Mouse (Mus musculus) urinary bladder, postnatal 10 days (tissue): Measurements from ENCODE around the gene Ptprz1.
"Not testable (repeated sequence)": the region's sequence is repeated elsewhere in the genome, so short reads cannot be mapped to it uniquely, and the experiment has no call there.

Experiments used
- DNase-seq: peaks from one replicate; pipeline ENCODE4 v3.0.0; 2022; ENCODE audit warnings: low spot score

The Ptprz1 gene

GRCm38 (mm10) chr6:23003152-23003551 lies 127.8 kb downstream of the Ptprz1 start:
- DNase-seq: no peak

- DNase-seq: no peak
Measured at GRCm38 (mm10) chr6:23014988-23015613, 139.8 kb downstream of the Ptprz1 start.

- DNase-seq: no peak
Measured at GRCm38 (mm10) chr6:23028251-23028650, 152.9 kb downstream of the Ptprz1 start.

- DNase-seq: no peak
Measured at GRCm38 (mm10) chr6:23048836-23049235, 173.5 kb downstream of the Ptprz1 start.

- DNase-seq: no peak
Measured at GRCm38 (mm10) chr6:23055734-23056133, 180.4 kb downstream of the Ptprz1 start.

GRCm38 (mm10) chr6:23076060-23076459 lies 200.8 kb downstream of the Ptprz1 start:
- no peak for DNase-seq

GRCm38 (mm10) chr6:23078273-23078672 lies 203.0 kb downstream of the Ptprz1 start:
- DNase-seq: no peak

- DNase-seq: no peak
Measured at GRCm38 (mm10) chr6:23079991-23080680, 204.8 kb downstream of the Ptprz1 start.

- no peak for DNase-seq
Measured at GRCm38 (mm10) chr6:23084587-23085421, 209.5 kb downstream of the Ptprz1 start.

- not testable (repeated sequence) for DNase-seq
Measured at GRCm38 (mm10) chr6:23089292-23089691, 214.0 kb downstream of the Ptprz1 start.

GRCm38 (mm10) chr6:23090346-23091055 lies 215.2 kb downstream of the Ptprz1 start:
- DNase-seq: not testable (repeated sequence)
